Mouse (Mus musculus): ENCODE measurements at regions not wholly inside any gene's neighbourhood (a gene's known extent, or its start where the extent isn't known, plus 50 kb on each side); places are given as distances from the start of the nearest gene placed in this dataset.
A peak's percentile ranks its signal among the peaks of the same experiment; 100 is the strongest.

DNA sequence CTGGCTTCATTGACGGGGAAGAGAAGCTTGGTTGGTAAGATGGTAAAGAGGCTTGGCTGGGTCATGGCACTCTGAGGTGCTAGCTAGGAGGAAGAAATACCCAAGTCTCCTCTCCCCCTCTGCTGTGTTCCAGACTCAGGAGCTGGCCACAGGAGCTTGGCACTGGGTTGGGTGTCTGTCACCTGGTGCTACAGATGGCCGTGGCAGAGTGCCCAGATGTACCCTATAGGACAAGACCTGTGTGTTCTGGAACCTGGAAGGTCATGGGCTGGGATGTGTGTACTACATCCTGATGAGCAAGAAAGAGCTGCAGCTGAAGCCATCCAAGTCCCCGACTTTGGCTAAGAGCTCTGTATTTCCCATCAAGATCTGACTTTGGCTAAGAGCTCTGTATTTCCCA, 72.4 kb downstream of the Nupl2 start:
- DNase-seq (ENCODE audit: extremely low spot score, low read depth, low spot score): no peak

DNA sequence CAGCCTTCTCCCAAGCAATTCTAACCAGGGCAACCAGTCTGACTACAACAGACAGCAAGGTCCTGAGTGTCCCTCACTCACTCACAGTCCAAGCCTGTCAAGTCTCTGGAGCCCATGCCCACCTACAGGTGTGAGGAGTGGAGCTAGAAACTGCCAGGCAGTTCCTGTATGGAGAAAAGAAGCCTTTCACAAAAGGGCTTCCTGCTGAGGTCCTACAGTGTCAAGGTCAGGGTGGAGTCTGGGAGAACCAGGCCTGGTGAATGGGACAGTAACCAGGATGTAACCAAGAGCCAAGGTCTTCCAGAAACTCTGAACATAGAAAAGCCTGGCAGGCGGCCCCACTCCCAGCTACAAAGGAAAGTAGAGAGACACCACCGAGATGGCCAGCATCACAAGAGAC, 74.2 kb downstream of the Nupl2 start:
- DNase-seq (ENCODE audit: extremely low spot score, low read depth, low spot score): no peak

DNA sequence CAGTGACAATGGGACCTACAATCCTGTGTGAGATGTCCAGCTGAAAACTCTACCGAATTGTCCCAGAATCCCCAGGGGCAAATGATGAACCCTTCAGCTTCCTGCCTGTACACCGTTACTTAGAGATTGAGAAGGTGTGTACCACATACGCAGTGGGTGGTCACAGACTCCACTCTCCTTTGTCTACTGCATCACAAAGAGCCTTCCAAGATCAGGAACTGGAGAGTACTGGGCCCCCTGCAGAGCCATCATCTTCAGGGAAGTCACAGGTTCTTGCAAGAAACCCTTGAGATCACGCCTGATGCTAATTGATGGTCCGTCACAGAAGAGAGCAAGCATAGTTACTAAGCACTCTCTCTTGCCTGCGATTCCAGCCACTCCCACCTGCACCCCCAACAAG, 79.4 kb downstream of the Nupl2 start:
- DNase-seq (ENCODE audit: extremely low spot score, low read depth, low spot score): no peak

DNA sequence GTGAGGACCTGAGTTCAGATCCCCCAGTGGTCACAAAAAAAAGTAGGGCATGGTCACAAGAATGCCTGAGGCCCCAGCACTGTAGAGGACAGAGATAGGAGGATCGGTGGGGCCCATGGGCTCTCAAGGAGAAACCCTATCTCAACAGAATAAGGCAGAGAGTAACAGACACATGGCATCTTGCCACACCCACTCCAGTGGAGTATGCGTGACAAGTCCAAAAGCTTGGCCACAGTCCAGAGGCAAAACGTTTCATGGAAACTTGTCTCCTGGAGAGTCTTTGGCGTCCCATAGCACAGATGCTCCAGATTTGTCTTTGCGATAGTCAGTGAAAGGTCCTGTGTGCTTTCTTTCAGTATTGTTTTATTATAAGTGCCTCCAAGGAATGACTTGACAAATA, 90.7 kb downstream of the Nupl2 start:
- no peak for DNase-seq (ENCODE audit: extremely low spot score, low read depth, low spot score)

DNA sequence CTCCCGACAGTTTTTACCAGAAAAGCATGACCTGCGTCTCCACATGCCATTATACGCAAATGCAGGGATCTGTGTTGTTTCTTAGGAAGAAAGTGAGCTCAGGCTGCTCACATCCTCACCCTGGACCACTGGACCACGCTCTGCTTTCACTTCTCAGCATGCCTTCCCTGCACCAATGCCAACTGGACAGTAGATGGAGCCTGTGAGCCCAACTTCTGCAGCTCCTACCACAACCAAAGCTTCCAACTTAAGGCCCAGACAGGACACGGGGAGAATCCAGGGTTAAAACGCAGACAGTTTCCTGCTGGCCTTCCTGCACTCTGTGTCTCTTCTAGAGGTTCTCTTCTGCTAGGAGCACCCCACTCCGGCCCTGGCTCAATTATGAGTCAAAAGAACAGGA, 90.3 kb downstream of the Kcnh2 start:
- DNase-seq (ENCODE audit: extremely low spot score, low read depth, low spot score): peak; percentile 52

DNA sequence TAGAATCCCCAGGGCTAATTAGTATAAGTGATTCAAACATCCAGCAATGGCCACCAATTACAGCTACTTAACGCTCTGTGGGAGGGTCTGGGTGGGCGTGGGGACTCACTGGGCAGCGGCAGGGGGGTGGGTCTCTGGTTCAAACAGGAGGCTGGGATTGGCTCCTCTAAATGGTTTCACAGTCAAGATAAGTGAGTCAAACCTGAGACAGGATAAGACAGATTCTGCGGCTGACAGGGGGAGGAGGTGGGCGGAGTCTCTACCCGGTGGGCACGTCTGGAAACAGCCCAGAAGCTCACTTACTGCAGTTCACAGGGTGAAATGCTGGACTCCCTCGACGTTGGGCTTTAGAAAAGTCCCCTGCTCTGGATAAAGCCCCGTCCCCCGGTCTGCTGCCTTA, 89.3 kb downstream of the Kcnh2 start:
- DNase-seq (ENCODE audit: extremely low spot score, low read depth, low spot score): no peak

DNA sequence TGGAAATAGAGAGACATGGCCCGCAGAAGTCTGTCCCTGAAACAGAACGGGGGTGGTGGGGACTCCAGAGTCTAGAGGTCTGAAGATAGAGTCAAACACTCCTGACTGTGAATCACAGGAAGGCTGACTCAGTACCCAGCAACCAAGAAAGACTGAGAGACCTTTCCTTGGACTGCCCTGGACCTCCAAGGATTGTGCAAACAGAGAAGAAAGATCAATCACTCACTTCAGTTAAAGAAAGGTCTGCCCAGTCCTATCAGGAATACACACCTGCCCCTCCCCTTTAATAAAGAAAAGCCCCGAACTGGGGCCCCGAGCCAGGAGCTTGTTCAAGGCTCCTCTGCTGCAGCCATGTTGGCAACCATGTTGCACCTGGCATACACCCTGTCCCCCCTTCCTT, 87.3 kb downstream of the Kcnh2 start:
- no peak for DNase-seq (ENCODE audit: extremely low spot score, low read depth, low spot score)

DNA sequence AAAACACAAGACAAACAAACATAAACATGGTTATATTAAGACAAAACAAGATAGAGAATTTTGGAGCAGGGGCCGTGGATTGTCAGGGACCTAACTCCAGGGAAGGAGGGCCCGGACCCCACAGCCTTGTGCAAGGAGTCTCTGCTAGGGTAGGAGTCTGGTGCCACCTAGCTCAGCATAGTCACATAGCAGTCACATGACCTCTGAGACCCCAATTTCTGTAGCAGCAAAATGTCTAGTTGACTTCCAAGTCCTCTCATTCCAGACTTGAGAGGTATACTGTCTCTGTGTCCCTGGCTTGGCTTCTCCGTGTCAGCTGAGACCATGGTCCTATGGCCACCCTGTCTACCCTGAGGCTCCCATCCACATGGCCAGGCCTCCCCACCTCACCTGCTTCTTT, 86.0 kb downstream of the Kcnh2 start:
- no peak for DNase-seq (ENCODE audit: extremely low spot score, low read depth, low spot score)

DNA sequence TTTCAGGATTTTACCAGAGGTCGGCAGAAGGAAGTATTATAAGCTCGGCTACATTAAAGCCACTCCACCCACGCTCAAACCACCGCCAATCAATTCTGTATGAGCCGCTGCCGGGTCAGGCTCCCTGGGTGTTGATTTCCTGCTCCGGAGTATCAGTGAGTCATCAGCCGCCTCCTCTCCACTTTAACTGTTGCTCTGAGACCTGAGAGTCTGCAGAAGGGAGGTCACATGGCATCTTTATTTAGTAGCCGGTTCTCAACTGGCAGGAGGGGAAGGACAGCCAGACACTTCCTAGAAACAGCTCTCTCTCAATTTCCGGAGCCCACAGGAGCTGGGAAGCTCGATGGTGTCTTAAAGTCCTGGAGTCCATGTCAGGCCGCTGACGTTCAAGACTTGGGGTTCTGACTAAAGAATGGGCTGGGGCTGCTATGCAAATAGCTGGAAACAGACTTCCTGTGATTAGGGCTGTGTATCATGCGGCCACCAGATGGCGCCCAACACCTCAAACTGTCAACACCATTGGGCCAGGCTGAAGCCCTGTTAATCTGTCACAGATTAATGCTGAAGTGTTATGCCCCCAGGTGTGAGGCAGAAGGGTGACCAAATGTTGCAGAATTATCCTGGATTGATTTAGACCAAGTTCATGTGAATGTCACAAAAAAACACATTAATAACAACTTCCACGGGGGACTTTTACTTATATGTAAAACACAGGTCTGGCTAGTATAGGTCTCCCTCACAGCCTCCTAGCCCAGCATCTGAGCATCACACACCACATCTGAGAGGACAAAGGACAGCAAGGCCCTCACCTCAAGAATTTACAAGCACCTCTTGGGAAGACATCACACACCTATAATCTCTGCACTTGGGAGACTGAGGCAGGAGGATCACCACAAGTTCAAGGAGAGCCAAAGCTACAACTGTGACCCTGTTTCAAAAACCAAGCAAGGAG, 84.8 kb downstream of the Kcnh2 start:
- DNase-seq (ENCODE audit: extremely low spot score, low read depth, low spot score): peak; percentile 57

All from hindlimb bud, embryonic 11.5 days (tissue).